Mouse (Mus musculus) heart, embryonic 14.5 days (tissue): ENCODE data around the gene Nup107. TPM values are rescaled to one million over a fixed set of nuclear protein-coding genes. Genes with fewer than 3 reads are reported as not detected.

Experiments used
- ATAC-seq: fragments of 200-750 bp; cut with Nextera tagmentation; 2 replicates; pipeline ENCODE4 v1.8.0; 2017; ENCODE audit warnings: low read depth, moderate TSS enrichment; ENCODE audit not compliant: insufficient number of reproducible peaks, insufficient read depth, low FRiP score
- H3K27ac ChIP-seq, 2 experiments: fragments of 200-500 bp in 1 of 2; fragments of 300-500 bp in 1 of 2; sonication (generic) in 1 of 2; replicated peaks in 1 of 2; 2 replicates each; pipeline ENCODE4 v1.5.1; 2012 to 2014; ENCODE audit warnings: low read depth in 2 of 2, low read length in 2 of 2, control low read depth in 1 of 2, mild to moderate bottlenecking in 1 of 2, mixed read lengths in 1 of 2; ENCODE audit not compliant: control insufficient read depth in 1 of 2, insufficient read depth in 1 of 2
- H3K27me3 ChIP-seq: fragments of 300-500 bp; sonication (generic); 2 replicates; pipeline ENCODE4 v1.6.1; 2014; ENCODE audit warnings: mild to moderate bottlenecking, low read length, control low read depth; ENCODE audit not compliant: control insufficient read depth, insufficient read depth
- H3K36me3 ChIP-seq: fragments of 300-500 bp; sonication (generic); 2 replicates; pipeline ENCODE4 v1.6.1; 2014; ENCODE audit warnings: mild to moderate bottlenecking, control low read depth, low read length, mixed read lengths; ENCODE audit not compliant: control insufficient read depth, insufficient read depth
- H3K4me1 ChIP-seq, 2 experiments: fragments of 200-500 bp in 1 of 2; fragments of 300-500 bp in 1 of 2; sonication (generic) in 1 of 2; 2 replicates each; pipeline ENCODE4 v1.6.1; 2012 to 2014; ENCODE audit warnings: low read length in 2 of 2, control low read depth in 1 of 2, mixed read lengths in 1 of 2; ENCODE audit not compliant: control insufficient read depth in 2 of 2, insufficient read depth in 2 of 2
- H3K4me2 ChIP-seq: fragments of 300-500 bp; sonication (generic); 2 replicates; pipeline ENCODE4 v1.6.1; 2014; ENCODE audit warnings: mild to moderate bottlenecking, low read length
- H3K4me3 ChIP-seq, 2 experiments: fragments of 200-500 bp in 1 of 2; fragments of 300-500 bp in 1 of 2; sonication (generic) in 1 of 2; 2 replicates each; pipeline ENCODE4 v1.5.1; 2012 to 2014; ENCODE audit warnings: low read length in 2 of 2, mild to moderate bottlenecking in 2 of 2, control low read depth in 1 of 2, low read depth in 1 of 2, moderate library complexity in 1 of 2; ENCODE audit not compliant: control insufficient read depth in 1 of 2, insufficient read depth in 1 of 2
- H3K9ac ChIP-seq: fragments of 300-500 bp; sonication (generic); 2 replicates; pipeline ENCODE4 v1.6.1; 2014; ENCODE audit warnings: mild to moderate bottlenecking, low read length
- H3K9me3 ChIP-seq: fragments of 300-500 bp; sonication (generic); 2 replicates; pipeline ENCODE4 v1.6.1; 2016; ENCODE audit warnings: low read length, control low read depth; ENCODE audit not compliant: control insufficient read depth
- WGBS: fragments of 180-500 bp; shearing (Covaris S2); extraction: QIAGEN DNeasy Blood & Tissue Kit; methylation state at CpG from one replicate; pipeline ENCODE4 v1.1.7; 2014; 5-methylcytosine and 5-hydroxymethylcytosine counted together
- polyA plus RNA-seq: library from polyadenylated mRNA; unstranded; fragments of >200 nt; fragmentation: Nextera tagmentation; extraction: Ambion mirVana; gene quantifications from 2 replicates; pipeline ENCODE4 v1.2.1, GENCODE M21; 2014

The Nup107 gene
- polyA plus RNA-seq, 1 experiment from 2014 or later = 41.0 TPM

GRCm38 (mm10) chr10:117765116-117765894, 27.2 kb downstream of the Nup107 start:
- no peaks in the 10 kb centered on the region for H3K9me3 ChIP-seq
- H3K27ac ChIP-seq = no peak overlapping the region
- H3K9ac ChIP-seq = no peak overlapping the region
- 87% methylated on average over 11 of the region's 11 CpGs for WGBS
- no peaks in the 10 kb centered on the region for H3K4me1 ChIP-seq
- H3K4me3 ChIP-seq = no peak overlapping the region
- H3K27me3 ChIP-seq = no peaks in the 10 kb centered on the region
- ATAC-seq = no peak
- peaks cover 86% of the 10 kb centered on the region for H3K36me3 ChIP-seq
- H3K4me2 ChIP-seq = no peak overlapping the region

GRCm38 (mm10) chr10:117764598-117764997, 27.9 kb downstream of the Nup107 start:
- Histone ChIP-seq H3K27ac (no peak overlapping the region), H3K4me2 (no peak overlapping the region), H3K36me3 (peaks cover 86% of the 10 kb centered on the region), H3K4me1 (no peaks in the 10 kb centered on the region), H3K9ac (no peak overlapping the region), H3K4me3 (no peak overlapping the region), H3K9me3 (no peaks in the 10 kb centered on the region), H3K27me3 (no peaks in the 10 kb centered on the region)
- ATAC-seq = no peak
- 89% methylated on average over 6 of the region's 6 CpGs for WGBS

GRCm38 (mm10) chr10:117763588-117764190, 28.8 kb downstream of the Nup107 start:
- Histone ChIP-seq H3K4me3 (no peak overlapping the region), H3K9me3 (no peaks in the 10 kb centered on the region), H3K9ac (no peak overlapping the region), H3K27me3 (no peaks in the 10 kb centered on the region), H3K4me1 (no peaks in the 10 kb centered on the region), H3K27ac (no peak overlapping the region), H3K36me3 (peaks cover 92% of the 10 kb centered on the region), H3K4me2 (no peak overlapping the region)
- no peak for ATAC-seq
- WGBS = 94% methylated on average over 16 of the region's 16 CpGs

GRCm38 (mm10) chr10:117762966-117763365, 29.5 kb downstream of the Nup107 start:
- no peak overlapping the region for H3K9ac ChIP-seq
- H3K4me1 ChIP-seq = no peaks in the 10 kb centered on the region
- no peaks in the 10 kb centered on the region for H3K27me3 ChIP-seq
- no peak overlapping the region for H3K4me2 ChIP-seq
- 92% methylated on average over 12 of the region's 12 CpGs for WGBS
- H3K9me3 ChIP-seq = no peaks in the 10 kb centered on the region
- peaks cover 92% of the 10 kb centered on the region for H3K36me3 ChIP-seq
- no peak overlapping the region for H3K27ac ChIP-seq
- H3K4me3 ChIP-seq = no peak overlapping the region
- ATAC-seq = no peak

GRCm38 (mm10) chr10:117762281-117762830, 30.1 kb downstream of the Nup107 start:
- no peak overlapping the region for H3K4me2 ChIP-seq
- no peak overlapping the region for H3K4me3 ChIP-seq
- no peak overlapping the region for H3K27ac ChIP-seq
- H3K36me3 ChIP-seq = peaks cover 93% of the 10 kb centered on the region
- no peak overlapping the region for H3K9ac ChIP-seq
- no peaks in the 10 kb centered on the region for H3K4me1 ChIP-seq
- no peaks in the 10 kb centered on the region for H3K27me3 ChIP-seq
- no peaks in the 10 kb centered on the region for H3K9me3 ChIP-seq
- 91% methylated on average over 2 of the region's 2 CpGs for WGBS
- ATAC-seq = no peak

- no peaks in the 10 kb centered on the region for H3K4me1 ChIP-seq
- 94% methylated on average over 6 of the region's 6 CpGs for WGBS
- no peak overlapping the region for H3K9ac ChIP-seq
- no peak overlapping the region for H3K27ac ChIP-seq
- no peak overlapping the region for H3K4me2 ChIP-seq
- no peaks in the 10 kb centered on the region for H3K9me3 ChIP-seq
- H3K36me3 ChIP-seq = peaks cover 96% of the 10 kb centered on the region
- H3K4me3 ChIP-seq = no peak overlapping the region
- H3K27me3 ChIP-seq = no peaks in the 10 kb centered on the region
- no peak for ATAC-seq
Measured at GRCm38 (mm10) chr10:117761551-117761950, 31.0 kb downstream of the Nup107 start.

GRCm38 (mm10) chr10:117760831-117761335, 31.6 kb downstream of the Nup107 start:
- Histone ChIP-seq H3K36me3 (peaks cover 96% of the 10 kb centered on the region), H3K27ac (no peak overlapping the region), H3K9ac (no peak overlapping the region), H3K4me3 (no peak overlapping the region), H3K4me2 (no peak overlapping the region), H3K27me3 (no peaks in the 10 kb centered on the region), H3K4me1 (no peaks in the 10 kb centered on the region), H3K9me3 (no peaks in the 10 kb centered on the region)
- ATAC-seq = no peak
- 95% methylated on average over 9 of the region's 9 CpGs for WGBS
